Mouse (Mus musculus): Measurements from ENCODE around the gene Sbpl. TPM values are rescaled to one million over a fixed set of nuclear protein-coding genes. Genes with fewer than 3 reads are reported as not detected.
"Not testable (repeated sequence)": the region's sequence is repeated elsewhere in the genome, so short reads cannot be mapped to it uniquely, and the experiment has no call there.

Sbpl gene
- polyA plus RNA-seq, 1 experiment from 2014 or later, result not detected

DNA sequence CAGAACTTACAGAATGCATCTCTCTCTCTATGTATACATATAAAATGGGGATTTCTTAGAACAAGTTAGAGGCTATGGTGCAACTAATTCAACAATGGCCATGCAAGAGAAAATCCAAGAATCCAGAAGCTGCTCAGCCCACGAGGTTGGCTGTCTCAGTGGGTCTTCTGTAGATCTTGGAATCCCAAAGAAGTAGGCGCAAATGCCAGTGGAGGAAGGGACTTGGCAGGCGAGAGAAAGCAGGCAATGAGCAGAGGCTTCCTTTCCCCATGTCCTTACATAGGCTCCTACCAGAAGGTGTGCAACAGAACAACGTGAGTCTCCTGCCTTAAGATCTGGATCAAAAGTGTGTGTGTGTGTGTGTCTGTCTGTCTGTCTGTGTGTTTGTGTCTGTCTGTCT is 7.6 kb downstream of the Sbpl start:
- H3K4me1 ChIP-seq (ENCODE audit: control insufficient read depth, insufficient read depth, low read length); H3K4me3 ChIP-seq (ENCODE audit: low read depth, low read length); ATAC-seq (ENCODE audit: insufficient number of reproducible peaks, low FRiP score, low TSS enrichment, low read depth); H3K9ac ChIP-seq (ENCODE audit: low read length); H3K27ac ChIP-seq (replicated peaks; ENCODE audit: low read depth, low read length); DNase-seq (ENCODE audit: low spot score); H3K27me3 ChIP-seq (ENCODE audit: control insufficient read depth, insufficient read depth, low read length); H3K4me2 ChIP-seq (ENCODE audit: low read depth, severe bottlenecking); H3K36me3 ChIP-seq (ENCODE audit: control insufficient read depth, insufficient read depth, low read length); H3K9me3 ChIP-seq (ENCODE audit: control insufficient read depth, low read length): not testable (repeated sequence)
- WGBS, result 85% methylated on average over 4 of the region's 4 CpGs

DNA sequence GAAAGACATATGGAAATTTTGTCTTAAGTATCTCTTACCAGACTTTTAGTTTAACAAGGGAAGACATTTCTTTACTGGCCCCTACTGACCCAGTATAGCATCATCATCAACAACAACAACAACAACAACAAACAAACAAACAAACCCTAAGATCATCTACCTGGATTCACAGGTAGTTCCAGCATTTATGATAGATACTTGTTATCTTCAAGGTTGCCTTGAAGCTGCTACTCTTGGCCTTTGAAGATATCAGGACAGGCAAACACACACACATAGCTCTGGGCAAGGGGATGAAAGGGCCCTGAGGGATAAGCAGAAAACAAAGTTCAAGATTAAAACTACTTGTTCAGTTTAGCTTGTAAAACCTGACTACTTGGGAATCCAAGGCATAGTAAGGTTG is 13.7 kb downstream of the Sbpl start, which contains the start of gene Sbp:
Sbp (plus strand) TSS at position 301 of the 400 bp plus-strand sequence.
- no peaks in the 10 kb centered on the region for H3K4me1 ChIP-seq (ENCODE audit: control insufficient read depth, insufficient read depth, low read length)
- no peak for DNase-seq (ENCODE audit: low spot score)
- no peaks in the 10 kb centered on the region for H3K36me3 ChIP-seq (ENCODE audit: control insufficient read depth, insufficient read depth, low read length)
- no peaks in the 10 kb centered on the region for H3K9me3 ChIP-seq (ENCODE audit: control insufficient read depth, low read length)
- H3K4me3 ChIP-seq (ENCODE audit: low read depth, low read length), result no peak within 1 kb of the TSS
- H3K27me3 ChIP-seq (ENCODE audit: control insufficient read depth, insufficient read depth, low read length), result no peaks in the 10 kb centered on the region
- H3K27ac ChIP-seq (replicated peaks; ENCODE audit: low read depth, low read length), result no peak within 1 kb of the TSS
- ATAC-seq (ENCODE audit: insufficient number of reproducible peaks, low FRiP score, low TSS enrichment, low read depth), result no peak
- no peak within 1 kb of the TSS for H3K4me2 ChIP-seq (ENCODE audit: low read depth, severe bottlenecking)
- H3K9ac ChIP-seq (ENCODE audit: low read length), result no peak within 1 kb of the TSS

DNA sequence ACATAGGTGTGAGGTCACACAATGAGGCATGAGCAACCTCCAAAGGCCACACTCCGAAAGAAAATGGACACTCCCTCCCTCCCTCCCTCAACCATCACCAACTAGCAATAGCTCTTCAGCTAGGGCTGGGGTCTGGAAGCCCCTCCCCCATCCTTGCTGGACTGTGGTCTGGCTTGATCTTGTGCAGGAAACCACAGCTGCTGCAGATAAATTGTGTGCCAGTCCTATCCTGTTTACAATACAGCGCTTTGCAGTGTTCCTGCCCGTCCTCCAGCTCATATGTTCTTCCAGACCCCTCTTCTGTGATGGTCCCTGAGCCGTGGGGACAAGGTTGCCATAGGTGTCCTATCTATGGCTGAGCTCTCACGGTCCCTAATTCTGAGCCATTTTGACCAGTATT is 23.9 kb downstream of the Sbpl start:
- H3K4me1 ChIP-seq (ENCODE audit: control insufficient read depth, insufficient read depth, low read length), result no peaks in the 10 kb centered on the region

DNA sequence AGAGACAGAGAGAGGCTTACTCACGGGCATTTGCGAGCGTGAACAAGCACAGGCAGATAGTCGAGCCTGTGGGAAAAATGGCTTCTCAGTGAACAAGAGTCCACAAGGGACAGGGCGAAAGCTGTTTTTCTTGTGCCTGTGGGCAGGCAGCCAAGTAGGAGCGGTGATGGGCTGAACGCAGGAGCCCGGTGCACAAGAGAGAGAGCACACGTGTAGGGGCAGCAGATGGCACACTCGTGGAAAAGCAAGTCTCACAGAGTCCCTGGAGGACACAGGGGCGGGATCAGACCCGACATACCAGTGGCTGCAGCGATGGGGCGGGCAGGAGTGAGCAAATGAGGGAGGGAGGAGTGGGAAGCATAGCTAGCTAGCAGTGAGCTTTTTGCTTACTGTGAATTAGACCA is 30.0 kb downstream of the Sbpl start:
- no peaks in the 10 kb centered on the region for H3K27me3 ChIP-seq (ENCODE audit: control insufficient read depth, insufficient read depth, low read length)
- under 1% methylated on average over 14 of the region's 14 CpGs for WGBS
- no peaks in the 10 kb centered on the region for H3K36me3 ChIP-seq (ENCODE audit: control insufficient read depth, insufficient read depth, low read length)
- DNase-seq (ENCODE audit: low spot score) (peak; percentile 74), ATAC-seq (ENCODE audit: insufficient number of reproducible peaks, low FRiP score, low TSS enrichment, low read depth) (peak; percentile 83)
- peak overlapping the region; percentile 76 for H3K9ac ChIP-seq (ENCODE audit: low read length)
- H3K4me3 ChIP-seq (ENCODE audit: low read depth, low read length), result peak overlapping the region; percentile 53
- no peaks in the 10 kb centered on the region for H3K9me3 ChIP-seq (ENCODE audit: control insufficient read depth, low read length)
- H3K4me2 ChIP-seq (ENCODE audit: low read depth, severe bottlenecking), result peak overlapping the region; percentile 85
- H3K27ac ChIP-seq (replicated peaks; ENCODE audit: low read depth, low read length), result peak overlapping the region; percentile 93
- peaks cover 3% of the 10 kb centered on the region; the same call in 1 of the 2 replicates for H3K4me1 ChIP-seq (ENCODE audit: control insufficient read depth, insufficient read depth, low read length)

More for the DNA sequence above, 23.9 kb downstream of the Sbpl start:
- Histone ChIP-seq H3K36me3 (ENCODE audit: control insufficient read depth, insufficient read depth, low read length) (no peaks in the 10 kb centered on the region), H3K27ac (replicated peaks; ENCODE audit: low read depth, low read length) (no peak overlapping the region), H3K9me3 (ENCODE audit: control insufficient read depth, low read length) (no peaks in the 10 kb centered on the region), H3K9ac (ENCODE audit: low read length) (no peak overlapping the region), H3K27me3 (ENCODE audit: control insufficient read depth, insufficient read depth, low read length) (no peaks in the 10 kb centered on the region), H3K4me3 (ENCODE audit: low read depth, low read length) (no peak overlapping the region), H3K4me2 (ENCODE audit: low read depth, severe bottlenecking) (no peak overlapping the region)
- 76% methylated on average over 5 of the region's 5 CpGs for WGBS
- ATAC-seq (ENCODE audit: insufficient number of reproducible peaks, low FRiP score, low TSS enrichment, low read depth) (no peak), DNase-seq (ENCODE audit: low spot score) (no peak)

DNA sequence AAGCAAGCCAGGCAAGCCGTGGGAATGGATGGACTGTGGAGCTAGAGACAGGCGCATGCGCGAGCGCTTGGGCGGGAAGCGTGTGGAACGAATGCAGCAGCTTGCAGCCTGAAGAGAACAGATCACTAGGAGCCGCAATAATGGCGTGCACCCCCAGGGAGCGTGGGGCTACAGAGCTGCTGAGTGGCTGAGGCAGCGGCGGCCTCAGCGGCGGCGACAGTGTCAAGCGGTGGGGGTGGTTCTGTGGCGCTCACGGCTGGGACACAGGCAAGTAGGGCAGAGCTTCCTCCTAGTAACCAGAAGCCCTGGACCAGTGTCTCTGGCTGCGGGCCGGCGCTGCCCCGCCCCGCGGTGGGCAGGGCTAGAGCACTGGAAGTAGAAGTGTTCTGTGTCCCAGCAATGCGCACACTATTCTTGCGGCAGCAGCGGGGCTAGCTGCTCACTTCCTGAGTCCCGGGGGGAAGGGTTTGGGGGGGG is 30.5 kb downstream of the Sbpl start:
- Histone ChIP-seq H3K4me2 (ENCODE audit: low read depth, severe bottlenecking) (peak overlapping the region; percentile 85), H3K9ac (ENCODE audit: low read length) (peak overlapping the region; percentile 76), H3K36me3 (ENCODE audit: control insufficient read depth, insufficient read depth, low read length) (no peaks in the 10 kb centered on the region), H3K4me3 (ENCODE audit: low read depth, low read length) (peak overlapping the region; percentile 53), H3K4me1 (ENCODE audit: control insufficient read depth, insufficient read depth, low read length) (peaks cover 3% of the 10 kb centered on the region; the same call in 1 of the 2 replicates), H3K27me3 (ENCODE audit: control insufficient read depth, insufficient read depth, low read length) (no peaks in the 10 kb centered on the region), H3K27ac (replicated peaks; ENCODE audit: low read depth, low read length) (peak overlapping the region; percentile 93), H3K9me3 (ENCODE audit: control insufficient read depth, low read length) (no peaks in the 10 kb centered on the region)
- DNase-seq (ENCODE audit: low spot score) (peak; percentile 93), ATAC-seq (ENCODE audit: insufficient number of reproducible peaks, low FRiP score, low TSS enrichment, low read depth) (peak; percentile 97)
- under 1% methylated on average over 29 of the region's 29 CpGs for WGBS

DNA sequence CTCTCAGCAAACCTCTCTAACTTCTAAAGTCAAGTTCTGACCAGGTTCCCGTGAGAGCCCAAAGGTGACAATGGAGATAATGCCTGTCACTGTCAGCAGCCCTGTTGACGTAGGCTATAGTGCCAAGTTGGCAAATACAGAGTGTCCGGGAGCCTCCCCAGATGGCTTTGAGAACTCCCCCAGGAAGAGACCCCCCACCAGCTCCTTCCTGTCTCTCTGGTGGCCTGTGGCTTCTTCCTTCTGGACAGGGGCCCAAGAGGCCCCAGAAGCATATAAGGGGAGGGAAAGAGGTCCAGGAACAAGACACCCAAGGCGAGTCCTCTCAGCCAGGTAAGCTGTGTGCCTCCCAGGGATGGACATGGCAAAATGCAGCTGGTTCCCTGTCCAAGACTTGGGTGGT is 37.9 kb downstream of the Sbpl start, which contains the start of gene Dcpp3:
Dcpp3 (plus strand) TSS at position 301 of the 400 bp plus-strand sequence.
- H3K4me2 ChIP-seq (ENCODE audit: low read depth, severe bottlenecking); H3K36me3 ChIP-seq (ENCODE audit: control insufficient read depth, insufficient read depth, low read length); ATAC-seq (ENCODE audit: insufficient number of reproducible peaks, low FRiP score, low TSS enrichment, low read depth); DNase-seq (ENCODE audit: low spot score); H3K4me3 ChIP-seq (ENCODE audit: low read depth, low read length); H3K27me3 ChIP-seq (ENCODE audit: control insufficient read depth, insufficient read depth, low read length); H3K9me3 ChIP-seq (ENCODE audit: control insufficient read depth, low read length); H3K4me1 ChIP-seq (ENCODE audit: control insufficient read depth, insufficient read depth, low read length); H3K9ac ChIP-seq (ENCODE audit: low read length); H3K27ac ChIP-seq (replicated peaks; ENCODE audit: low read depth, low read length): not testable (repeated sequence)
- WGBS, result 85% methylated on average over 4 of the region's 4 CpGs

Other genes starting within 250 kb of the Sbpl start
- gene 1520401A03Rik, start 232.5 kb downstream of the Sbpl start, polyA plus RNA-seq (2014; fragmentation: Nextera tagmentation; extraction: Ambion mirVana), result 0.09 and 0.13 TPM in 2 replicates
- gene Pkmyt1, start 228.9 kb downstream of the Sbpl start, polyA plus RNA-seq (2014; fragmentation: Nextera tagmentation; extraction: Ambion mirVana), result 47.8 and 51.6 TPM in 2 replicates
- gene Paqr4, start 214.4 kb downstream of the Sbpl start, polyA plus RNA-seq (2014; fragmentation: Nextera tagmentation; extraction: Ambion mirVana), result 7.4 and 7.7 TPM in 2 replicates
- 14.8 and 16.2 TPM in 2 replicates for gene Kremen2, start 209.4 kb downstream of the Sbpl start, polyA plus RNA-seq (2014; fragmentation: Nextera tagmentation; extraction: Ambion mirVana)
- gene Flywch1, start 183.7 kb downstream of the Sbpl start, polyA plus RNA-seq (2014; fragmentation: Nextera tagmentation; extraction: Ambion mirVana), result 125 and 129 TPM in 2 replicates
- 51.4 and 55.7 TPM in 2 replicates for gene Flywch2, start 169.2 kb downstream of the Sbpl start, polyA plus RNA-seq (2014; fragmentation: Nextera tagmentation; extraction: Ambion mirVana)
- 508 and 532 TPM in 2 replicates for gene Srrm2, start 164.7 kb downstream of the Sbpl start, polyA plus RNA-seq (2014; fragmentation: Nextera tagmentation; extraction: Ambion mirVana)
- gene Elob, start 126.1 kb downstream of the Sbpl start, polyA plus RNA-seq (2014; fragmentation: Nextera tagmentation; extraction: Ambion mirVana), result 1,135 and 1,167 TPM in 2 replicates
- gene Prss33, start 119.2 kb downstream of the Sbpl start, polyA plus RNA-seq (2014; fragmentation: Nextera tagmentation; extraction: Ambion mirVana), result not detected in 2 replicates
- not detected in 2 replicates for gene Prss32, start 111.4 kb downstream of the Sbpl start, polyA plus RNA-seq (2014; fragmentation: Nextera tagmentation; extraction: Ambion mirVana)
- gene Prss41, start 111.1 kb downstream of the Sbpl start, polyA plus RNA-seq (2014; fragmentation: Nextera tagmentation; extraction: Ambion mirVana), result 2.5 and 2.6 TPM in 2 replicates
- not detected in 2 replicates for gene Prss21, start 87.2 kb downstream of the Sbpl start, polyA plus RNA-seq (2014; fragmentation: Nextera tagmentation; extraction: Ambion mirVana)
- not detected in 2 replicates for gene Dcpp1, start 74.4 kb downstream of the Sbpl start, polyA plus RNA-seq (2014; fragmentation: Nextera tagmentation; extraction: Ambion mirVana)
- not detected in 2 replicates for gene Dcpp2, start 74.4 kb downstream of the Sbpl start, polyA plus RNA-seq (2014; fragmentation: Nextera tagmentation; extraction: Ambion mirVana)
- gene Dcpp3, start 37.8 kb downstream of the Sbpl start, polyA plus RNA-seq (2014; fragmentation: Nextera tagmentation; extraction: Ambion mirVana), result not detected in 2 replicates
- gene Sbp, start 13.6 kb downstream of the Sbpl start, polyA plus RNA-seq (2014; fragmentation: Nextera tagmentation; extraction: Ambion mirVana), result not detected in 2 replicates
- not detected in 2 replicates for gene Prss30, start 25.3 kb upstream of the Sbpl start, polyA plus RNA-seq (2014; fragmentation: Nextera tagmentation; extraction: Ambion mirVana)
- gene Prss22, start 42.8 kb upstream of the Sbpl start, polyA plus RNA-seq (2014; fragmentation: Nextera tagmentation; extraction: Ambion mirVana), result 0.99 and 1.4 TPM in 2 replicates
- gene Prss27, start 82.9 kb upstream of the Sbpl start, polyA plus RNA-seq (2014; fragmentation: Nextera tagmentation; extraction: Ambion mirVana), result 0.20 and 0.27 TPM in 2 replicates
- gene Kctd5, start 118.2 kb upstream of the Sbpl start, polyA plus RNA-seq (2014; fragmentation: Nextera tagmentation; extraction: Ambion mirVana), result 89.6 and 91.3 TPM in 2 replicates
- 35.5 and 36.5 TPM in 2 replicates for gene Pdpk1, start 195.7 kb upstream of the Sbpl start, polyA plus RNA-seq (2014; fragmentation: Nextera tagmentation; extraction: Ambion mirVana)
- gene Amdhd2, start 208.5 kb upstream of the Sbpl start, polyA plus RNA-seq (2014; fragmentation: Nextera tagmentation; extraction: Ambion mirVana), result 32.6 and 37.8 TPM in 2 replicates
- 391 and 434 TPM in 2 replicates for gene Atp6v0c, start 214.4 kb upstream of the Sbpl start, polyA plus RNA-seq (2014; fragmentation: Nextera tagmentation; extraction: Ambion mirVana)